Mouse (Mus musculus) c-Kit-positive CD71-negative TER-119-negative erythroid progenitor cells, embryonic 14.5 days (primary cell): ENCODE results near the gene Pilrb1.
"Not testable (repeated sequence)": the region's sequence is repeated elsewhere in the genome, so short reads cannot be mapped to it uniquely, and the experiment has no call there.

Experiments used
- DNase-seq: peaks from one replicate; pipeline ENCODE4 v3.0.0-alpha.2; 2013; ENCODE audit warnings: low read depth

The Pilrb1 gene

DNA sequence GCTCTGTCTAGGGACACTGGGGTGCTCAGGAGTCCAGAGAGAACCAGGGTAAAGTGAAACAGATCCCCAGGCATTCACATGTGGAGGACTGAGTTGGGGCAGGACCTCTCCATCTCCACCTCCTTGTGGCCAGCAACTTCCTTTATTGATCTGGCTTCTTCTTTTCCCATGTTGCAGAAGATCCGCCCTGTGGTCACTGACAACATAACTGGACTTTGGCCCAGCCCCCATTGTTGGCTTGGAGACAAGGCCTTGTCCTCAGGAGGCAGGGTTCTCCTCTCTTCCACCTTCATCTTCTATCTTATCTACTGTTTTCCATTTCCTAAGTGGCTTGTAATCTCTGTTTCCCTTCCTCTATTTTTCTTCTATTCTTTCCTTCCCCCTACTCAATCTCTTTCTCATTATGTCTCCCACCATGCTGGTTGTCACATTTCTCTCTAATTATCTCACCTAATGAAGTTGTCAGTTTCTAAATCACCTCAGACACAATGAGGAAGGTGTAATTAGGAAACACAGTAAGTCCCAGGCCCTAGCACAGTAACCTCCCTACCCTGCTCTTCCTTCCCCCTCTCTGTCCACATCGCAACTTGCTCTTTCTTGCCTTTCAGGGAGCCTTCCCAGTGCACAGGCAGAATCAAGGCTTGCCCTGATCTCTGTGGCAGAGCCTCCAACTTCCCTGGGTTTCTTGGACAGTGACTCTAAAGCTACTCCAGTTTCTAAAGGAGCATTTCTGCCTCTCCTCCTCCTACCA is at the start of gene Pilrb1:
TSS of gene Pilrb1 (minus strand) at position 147 of the 751 bp plus-strand sequence.
- not testable (repeated sequence) for DNase-seq

DNA sequence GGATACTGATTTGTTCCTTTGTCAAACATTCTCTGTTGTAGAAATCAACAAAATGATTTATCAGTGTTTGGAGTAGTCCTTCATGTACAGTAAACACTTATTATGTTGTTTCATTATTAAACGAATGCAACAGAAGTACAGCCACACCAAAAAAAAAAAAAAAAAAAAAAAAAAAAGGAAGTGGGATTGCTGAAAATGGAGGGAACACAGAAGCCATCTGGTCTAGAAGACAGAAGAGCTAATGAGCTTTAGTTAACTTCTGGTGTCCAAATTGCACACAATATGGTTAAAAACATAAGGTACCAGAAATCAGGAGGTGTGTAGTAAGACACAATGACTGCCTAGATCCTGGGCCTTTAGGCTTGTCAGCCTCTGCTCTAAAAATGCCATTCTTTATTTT is 39.9 kb upstream of the Pilrb1 start:
- no peak for DNase-seq

DNA sequence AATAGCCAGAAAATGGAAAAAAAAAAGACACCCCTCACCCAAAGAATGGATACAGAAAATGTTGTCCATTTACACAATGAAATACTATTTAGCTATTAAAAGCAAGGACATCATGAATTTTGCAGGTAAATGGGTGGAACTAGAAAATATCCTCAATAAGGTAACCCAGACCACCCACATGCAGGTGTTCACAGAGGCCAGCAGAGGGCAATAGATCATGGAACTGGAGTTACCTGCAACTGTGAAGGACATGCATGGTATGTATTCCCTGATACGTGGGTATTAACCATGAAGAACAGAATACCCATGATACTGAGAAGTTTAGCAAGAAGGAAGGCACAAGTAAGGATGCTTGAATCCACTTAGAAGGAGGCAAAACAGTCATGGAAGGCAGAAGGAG is 35.0 kb upstream of the Pilrb1 start:
- no peak for DNase-seq

DNA sequence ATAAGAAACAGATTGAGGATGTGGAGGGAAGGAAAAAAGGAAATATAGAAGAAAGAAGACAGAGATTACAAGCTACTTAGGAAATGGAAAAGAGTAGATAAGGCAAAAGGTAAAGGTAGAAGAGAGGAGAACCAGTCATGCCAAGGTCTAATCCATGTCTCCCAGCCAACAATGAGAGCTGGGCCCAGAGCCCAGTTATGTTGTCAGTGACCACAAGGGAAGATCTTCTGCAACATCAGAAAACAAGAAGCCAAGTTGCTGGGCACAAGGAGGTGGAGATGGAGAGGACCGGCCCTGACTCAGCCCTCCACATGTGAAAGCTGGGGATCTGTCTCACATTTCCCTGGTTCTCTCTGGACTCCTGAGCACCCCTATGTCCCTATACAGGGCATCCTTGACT is 29.8 kb upstream of the Pilrb1 start:
- no peak for DNase-seq

DNA sequence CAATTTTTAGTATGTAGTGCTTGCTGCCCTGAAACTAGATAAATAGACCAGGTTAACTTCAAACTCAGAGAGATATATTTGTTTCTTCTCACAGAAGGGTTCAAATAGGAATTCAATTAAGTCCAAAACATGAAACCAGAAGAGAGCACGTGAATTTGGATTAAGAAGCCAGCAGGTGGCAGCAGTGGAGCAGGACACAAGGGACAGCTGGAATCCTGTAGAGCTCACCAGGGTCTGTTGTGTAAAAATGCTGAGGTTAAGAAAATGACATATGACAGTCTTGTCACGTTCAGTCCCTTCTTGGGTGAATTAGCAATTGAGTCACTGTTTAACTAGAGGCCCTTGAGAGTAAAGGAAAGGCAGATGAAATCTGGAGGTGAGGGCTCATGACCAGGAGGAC is 28.0 kb upstream of the Pilrb1 start:
- peak; percentile 58 for DNase-seq

DNA sequence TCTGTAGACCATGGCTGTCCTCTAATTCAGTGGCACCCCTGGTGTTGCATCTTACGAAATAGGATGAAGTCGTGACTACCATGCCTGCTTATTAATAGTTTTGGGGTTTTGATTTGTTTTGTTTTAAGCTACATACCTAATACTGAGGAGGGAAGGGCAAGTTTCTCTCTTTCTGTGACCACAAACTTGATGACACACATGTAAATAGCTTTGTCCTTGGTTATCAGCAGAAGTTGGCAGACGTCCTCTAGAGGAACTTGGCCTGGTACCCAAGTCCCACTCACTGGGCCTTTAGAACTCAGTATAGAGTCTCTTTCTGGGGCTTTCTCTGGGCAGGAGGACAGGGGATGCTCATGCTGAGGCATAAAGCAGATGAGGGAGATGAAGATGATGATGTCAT is 25.4 kb upstream of the Pilrb1 start:
- no peak for DNase-seq

GRCm38 (mm10) chr5:137882922-137883321 is 25.0 kb upstream of the Pilrb1 start:
- DNase-seq = peak; percentile 17

- peak; percentile 29 for DNase-seq
These were observed 20.0 kb upstream of the Pilrb1 start for GRCm38 (mm10) chr5:137877860-137878259.

DNA sequence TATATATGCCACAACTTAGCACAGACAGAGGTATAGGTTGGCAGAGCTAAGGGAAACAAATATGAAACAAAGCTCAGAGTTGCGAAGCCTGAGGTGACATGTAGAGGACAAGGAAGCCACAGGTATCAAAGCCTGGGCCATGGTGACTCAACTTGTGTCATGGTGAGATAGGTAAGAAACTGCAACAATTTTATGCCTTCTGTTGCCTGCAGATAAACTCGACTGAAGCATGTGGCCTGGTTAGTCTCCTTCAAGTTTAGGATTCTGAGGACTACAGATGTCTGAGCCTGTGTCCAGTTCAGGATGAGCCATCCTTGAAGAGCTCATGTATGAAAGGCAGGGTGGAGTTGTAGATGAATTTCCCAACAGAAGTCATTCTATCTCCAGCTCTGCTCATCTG is 17.1 kb upstream of the Pilrb1 start:
- DNase-seq = no peak

- not testable (repeated sequence) for DNase-seq
These were observed 14.4 kb upstream of the Pilrb1 start for GRCm38 (mm10) chr5:137872381-137872702.

DNA sequence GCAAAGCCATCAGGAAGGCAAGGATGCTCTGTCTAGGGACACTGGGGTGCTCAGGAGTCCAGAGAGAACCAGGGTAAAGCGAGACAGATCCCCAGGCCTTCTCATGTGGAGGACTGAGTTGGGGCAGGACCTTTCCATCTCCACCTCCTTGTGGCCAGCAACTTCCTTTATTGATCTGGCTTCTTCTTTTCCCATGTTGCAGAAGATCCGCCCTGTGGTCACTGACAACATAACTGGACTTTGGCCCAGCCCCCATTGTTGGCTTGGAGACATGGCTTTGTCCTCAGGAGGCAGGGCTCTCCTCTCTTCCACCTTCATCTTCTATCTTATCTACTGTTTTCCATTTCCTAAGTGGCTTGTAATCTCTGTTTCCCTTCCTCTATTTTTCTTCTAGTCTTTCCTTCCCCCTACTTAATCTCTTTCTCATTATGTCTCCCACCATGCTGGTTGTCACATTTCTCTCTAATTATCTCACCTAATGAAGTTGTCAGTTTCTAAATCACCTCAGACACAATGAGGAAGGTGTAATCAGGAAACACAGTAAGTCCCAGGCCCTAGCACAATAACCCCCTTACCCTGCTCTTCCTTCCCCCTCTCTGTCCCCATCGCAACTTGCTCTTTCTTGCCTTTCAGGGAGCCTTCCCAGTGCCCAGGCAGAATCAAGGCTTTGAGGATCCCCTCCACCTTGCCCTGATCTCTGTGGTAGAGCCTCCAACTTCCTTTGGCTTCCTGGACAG is 13.9 kb upstream of the Pilrb1 start, which contains the start of gene Pilrb2:
TSS of gene Pilrb2 (minus strand) at position 172 of the 737 bp plus-strand sequence.
- not testable (repeated sequence) for DNase-seq

DNA sequence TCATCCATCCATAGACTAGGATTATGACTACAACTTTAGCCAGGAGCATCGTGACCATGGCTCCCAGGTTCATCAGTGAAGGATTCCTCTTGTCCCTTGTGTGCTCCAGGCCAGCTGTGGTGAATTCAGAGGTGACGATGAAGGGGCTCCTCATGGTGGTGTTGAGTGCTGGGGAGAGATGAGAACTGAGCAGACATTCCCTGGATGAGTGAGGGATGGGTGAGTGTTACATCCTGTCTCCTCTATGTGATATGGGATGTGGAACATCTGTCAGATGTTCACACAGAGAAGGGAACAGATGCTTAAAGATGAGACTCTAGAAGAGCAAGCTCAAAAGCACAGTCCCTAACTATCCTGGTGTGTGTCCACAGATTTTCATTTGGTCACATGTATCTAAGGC is 10.7 kb upstream of the Pilrb1 start:
- not testable (repeated sequence) for DNase-seq

GRCm38 (mm10) chr5:137864008-137864407 is 6.1 kb upstream of the Pilrb1 start:
- DNase-seq = not testable (repeated sequence)

- DNase-seq = not testable (repeated sequence)
These were observed 1.0 kb downstream of the Pilrb1 start for GRCm38 (mm10) chr5:137856870-137857269.

GRCm38 (mm10) chr5:137854907-137855306 is 3.0 kb downstream of the Pilrb1 start:
- not testable (repeated sequence) for DNase-seq

- not testable (repeated sequence) for DNase-seq
These were observed 7.6 kb downstream of the Pilrb1 start for GRCm38 (mm10) chr5:137850313-137850712.

DNA sequence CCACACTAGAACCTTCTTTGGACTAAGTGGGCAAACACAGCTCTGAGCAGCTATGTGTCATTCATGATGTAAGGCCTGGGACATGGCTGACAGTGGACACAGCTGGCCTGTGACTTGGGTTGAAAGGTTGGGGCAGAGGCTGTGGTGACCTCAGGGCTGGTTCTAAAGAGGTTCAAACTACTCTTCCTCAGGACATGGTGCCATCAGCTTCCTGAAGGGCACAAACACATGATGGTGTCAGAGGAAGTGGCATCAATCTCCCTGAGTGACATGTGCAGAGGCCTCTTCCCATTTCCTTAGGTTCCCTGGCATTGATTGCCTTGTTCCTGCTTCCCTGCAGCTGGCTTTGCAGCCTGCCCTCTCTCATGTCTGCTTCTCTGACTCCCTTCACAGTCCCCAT is 20.8 kb downstream of the Pilrb1 start:
- DNase-seq = not testable (repeated sequence)

GRCm38 (mm10) chr5:137836611-137837010 is 21.3 kb downstream of the Pilrb1 start:
- DNase-seq = no peak

DNA sequence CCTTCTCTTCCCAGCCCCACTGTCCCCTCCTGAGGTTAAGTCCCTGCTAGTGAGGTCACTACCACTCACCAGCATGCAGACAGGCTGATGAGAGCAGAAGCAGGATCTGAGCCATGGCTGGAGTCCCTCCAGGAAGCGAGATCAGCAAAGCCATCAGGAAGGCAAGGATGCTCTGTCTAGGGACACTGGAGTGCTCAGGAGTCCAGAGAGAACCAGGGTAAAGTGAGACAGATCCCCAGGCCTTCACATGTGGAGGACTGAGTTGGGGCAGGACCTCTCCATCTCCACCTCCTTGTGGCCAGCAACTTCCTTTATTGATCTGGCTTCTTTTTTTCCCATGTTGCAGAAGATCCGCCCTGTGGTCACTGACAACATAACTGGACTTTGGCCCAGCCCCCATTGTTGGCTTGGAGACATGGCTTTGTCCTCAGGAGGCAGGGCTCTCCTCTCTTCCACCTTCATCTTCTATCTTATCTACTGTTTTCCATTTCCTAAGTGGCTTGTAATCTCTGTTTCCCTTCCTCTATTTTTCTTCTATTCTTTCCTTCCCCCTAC is 21.9 kb downstream of the Pilrb1 start, which contains the start of gene Pilra:
TSS of gene Pilra (minus strand) at position 316 of the 555 bp plus-strand sequence.
- not testable (repeated sequence) for DNase-seq

- no peak for DNase-seq
These were observed 24.4 kb downstream of the Pilrb1 start for GRCm38 (mm10) chr5:137833500-137833899.

DNA sequence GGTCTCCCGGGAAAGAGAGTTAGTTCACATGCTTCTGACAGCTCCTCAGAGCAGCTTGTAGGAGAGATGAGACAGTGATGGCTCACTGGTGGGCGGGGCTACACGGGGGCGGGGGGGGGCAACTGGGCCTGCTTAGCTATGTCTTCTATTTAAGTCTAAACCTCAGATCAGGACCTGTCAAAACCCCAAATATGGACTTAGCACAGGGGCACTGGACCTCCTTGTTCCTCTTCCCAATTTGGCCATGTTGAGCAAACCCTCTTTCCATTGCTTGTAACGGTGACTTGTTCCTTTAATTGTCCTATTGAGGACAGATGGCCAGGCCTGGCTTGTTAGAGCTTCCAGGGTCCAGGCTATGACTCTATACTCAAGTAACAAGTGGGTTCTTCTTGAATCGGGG is 26.4 kb downstream of the Pilrb1 start:
- DNase-seq = no peak

DNA sequence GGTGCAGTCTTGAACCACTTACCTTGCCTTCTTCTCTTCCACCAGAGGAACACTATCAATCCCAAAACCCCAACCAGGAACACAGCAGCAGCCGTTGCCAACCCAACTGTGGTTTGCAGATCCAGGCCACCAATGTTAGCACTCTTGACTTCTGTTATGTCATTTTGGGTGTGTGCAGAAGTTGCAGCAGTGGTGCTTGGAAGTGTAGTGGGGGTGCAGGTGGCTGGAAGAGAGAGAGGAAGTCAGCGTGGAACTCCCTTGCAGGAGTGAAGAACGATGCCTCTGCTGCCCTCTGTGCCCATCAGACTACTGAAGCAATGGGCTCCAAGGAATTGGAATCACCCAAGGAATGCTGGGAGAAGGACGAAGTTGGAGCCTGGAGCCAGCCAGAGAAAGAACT is 26.8 kb downstream of the Pilrb1 start:
- no peak for DNase-seq

- DNase-seq = no peak
These were observed 27.7 kb downstream of the Pilrb1 start for GRCm38 (mm10) chr5:137830238-137830637.
